Mouse (Mus musculus): ENCODE measurements at regions not wholly inside any gene's neighbourhood (a gene's known extent, or its start where the extent isn't known, plus 50 kb on each side); places are given as distances from the start of the nearest gene placed in this dataset.

DNA sequence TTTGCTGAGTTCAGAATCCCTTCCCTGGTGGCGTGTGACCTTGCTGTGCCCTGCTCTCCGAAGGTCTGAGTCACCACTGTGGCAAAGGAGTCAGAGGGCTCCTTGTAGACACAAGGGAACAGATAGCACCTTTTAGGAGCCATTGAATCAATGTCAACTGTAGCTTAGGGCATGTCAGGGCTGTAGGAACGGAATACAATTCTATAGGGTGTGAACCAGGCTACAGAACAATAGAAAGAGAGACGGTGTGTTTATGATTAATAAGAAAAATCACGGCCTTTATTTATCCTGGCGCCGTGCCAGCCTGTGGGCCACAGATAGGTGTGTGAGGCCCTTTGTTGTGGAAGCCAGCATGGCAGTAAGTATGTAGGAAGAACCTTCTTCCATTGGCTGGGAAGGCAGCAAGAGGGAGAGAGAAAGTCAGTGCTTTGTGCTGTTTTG is 228.4 kb upstream of the Foxq1 start:
- in situ Hi-C loops (cut with MboI, MseI): no loop called here

GRCm38 (mm10) chr13:31328756-31329155 is 227.2 kb upstream of the Foxq1 start:
- in situ Hi-C loops (cut with MboI, MseI): no loop called here

- in situ Hi-C loops (cut with MboI, MseI): no loop called here
Measured at GRCm38 (mm10) chr13:31330731-31331130, 225.2 kb upstream of the Foxq1 start.

DNA sequence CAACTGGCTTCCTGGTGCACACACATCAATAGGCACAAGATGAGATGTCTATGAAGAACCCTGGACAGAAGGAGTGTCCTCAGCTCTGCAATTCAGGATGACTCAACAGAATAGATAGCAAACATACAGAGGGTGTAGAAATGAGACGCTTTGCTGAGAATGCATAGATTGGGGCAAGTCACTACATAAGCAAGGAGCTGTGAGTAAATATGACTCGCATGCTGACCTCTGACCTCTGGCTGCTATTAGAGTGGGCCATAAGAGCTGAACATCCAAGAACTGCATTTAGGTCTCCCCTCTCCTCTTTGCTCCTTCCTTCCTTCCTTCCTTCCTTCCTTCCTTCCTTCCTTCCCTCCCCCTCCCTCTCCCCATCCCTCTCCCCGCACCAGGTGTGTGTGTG is 221.0 kb upstream of the Foxq1 start:
- in situ Hi-C loops (cut with MboI, MseI): no loop called here

DNA sequence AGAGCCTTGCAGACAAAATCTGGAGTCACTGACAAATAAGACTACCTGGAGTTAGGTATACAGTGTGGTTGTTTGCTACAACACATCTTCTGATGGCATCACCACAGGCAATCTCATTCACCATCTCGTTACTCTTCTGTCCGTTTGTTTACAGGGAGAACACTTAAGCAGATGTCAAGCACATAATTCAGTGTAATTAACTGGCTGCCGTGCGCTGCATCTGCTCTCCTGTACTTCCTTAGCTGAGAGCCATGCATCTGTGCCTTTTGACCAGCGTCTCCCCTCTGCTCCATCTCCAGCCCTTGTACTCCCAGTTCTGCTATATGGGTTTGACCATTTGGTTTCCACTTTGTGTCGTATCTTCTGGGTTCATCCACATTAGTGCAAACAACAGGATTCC is 218.3 kb upstream of the Foxq1 start:
- in situ Hi-C loops (cut with MboI, MseI): no loop called here

DNA sequence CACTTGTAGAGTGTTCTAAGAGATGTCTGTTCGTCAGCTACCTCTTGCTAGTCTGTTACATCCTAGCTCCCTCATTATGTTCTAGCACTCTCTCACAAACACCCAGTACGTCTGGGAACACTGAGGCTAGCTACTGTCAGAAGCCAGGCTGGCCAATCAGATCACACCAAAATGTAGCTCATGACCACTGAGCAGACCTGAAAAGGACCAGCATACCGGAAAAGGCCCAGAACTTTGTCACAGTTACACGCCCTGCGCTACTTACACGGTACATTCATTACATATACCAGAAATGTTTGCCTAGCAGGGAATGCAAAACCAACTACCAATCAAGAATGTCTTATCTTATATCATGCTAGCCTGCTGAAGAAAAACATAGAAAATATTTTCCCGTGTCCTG is 216.5 kb upstream of the Foxq1 start:
- in situ Hi-C loops (cut with MboI, MseI): no loop called here

- in situ Hi-C loops (cut with MboI, MseI): loop anchor here in 1 of 2 experiments (10.0 kb wide), 1 partner anchor 445 kb away; no protein-coding TSS in a partner anchor
Measured at GRCm38 (mm10) chr13:31339901-31340300, 216.0 kb upstream of the Foxq1 start.

DNA sequence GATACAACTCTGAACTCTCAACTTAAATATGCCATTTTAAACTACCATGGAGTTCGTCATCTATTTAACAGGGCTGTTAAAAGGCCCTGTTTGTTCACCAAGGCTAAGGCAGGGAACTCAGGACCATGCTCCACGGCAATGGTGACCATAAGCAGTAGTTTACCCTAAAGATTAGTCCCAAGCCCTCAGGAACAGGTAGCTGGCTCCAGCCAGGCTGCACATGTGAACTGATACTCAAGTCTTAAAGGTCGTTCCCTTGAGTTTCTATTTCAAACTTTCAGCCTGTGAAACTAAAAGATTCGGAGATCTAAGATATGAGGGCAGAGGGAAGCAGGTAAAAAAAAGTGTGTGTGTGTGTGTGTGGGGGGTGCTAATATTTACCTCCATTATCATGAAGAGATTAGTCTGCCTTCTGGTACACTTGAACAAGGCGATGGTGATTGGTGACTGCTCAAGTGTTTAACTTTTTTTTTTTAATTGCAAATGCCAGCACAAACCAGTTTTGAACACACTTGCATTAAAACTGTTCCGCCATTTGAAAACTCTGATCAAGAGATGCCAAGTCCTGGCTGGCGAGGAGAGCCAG is 215.5 kb upstream of the Foxq1 start:
- in situ Hi-C loops (cut with MboI, MseI): loop anchor here in 1 of 2 experiments (10.0 kb wide), 1 partner anchor 446 kb away; no protein-coding TSS in a partner anchor

- in situ Hi-C loops (cut with MboI, MseI): loop anchor here in 1 of 2 experiments (10.0 kb wide), 1 partner anchor 447 kb away; no protein-coding TSS in a partner anchor
Measured at GRCm38 (mm10) chr13:31341282-31342100, 214.4 kb upstream of the Foxq1 start.

DNA sequence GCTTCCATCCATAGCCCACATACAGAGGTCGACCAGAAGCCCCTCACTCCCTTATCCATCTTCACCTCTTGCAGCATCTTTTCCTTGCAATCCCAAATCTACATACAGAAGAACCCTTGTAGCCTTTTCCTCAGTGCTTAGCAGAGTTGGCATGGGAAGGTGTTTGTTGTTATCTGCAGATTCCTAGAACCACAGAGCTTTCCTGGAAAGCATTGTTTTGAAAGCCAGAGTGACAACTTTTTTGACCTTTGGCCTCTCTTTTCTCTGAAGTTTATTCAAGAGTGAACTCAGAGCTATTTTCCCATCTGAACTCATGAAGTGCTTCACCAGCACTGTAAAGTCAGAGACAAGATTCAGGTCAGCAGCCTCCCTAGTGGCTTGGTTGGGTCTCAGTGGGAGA is 209.7 kb upstream of the Foxq1 start:
- in situ Hi-C loops (cut with MboI, MseI): loop anchor here in 1 of 2 experiments (10.0 kb wide), 1 partner anchor 451 kb away; no protein-coding TSS in a partner anchor

DNA sequence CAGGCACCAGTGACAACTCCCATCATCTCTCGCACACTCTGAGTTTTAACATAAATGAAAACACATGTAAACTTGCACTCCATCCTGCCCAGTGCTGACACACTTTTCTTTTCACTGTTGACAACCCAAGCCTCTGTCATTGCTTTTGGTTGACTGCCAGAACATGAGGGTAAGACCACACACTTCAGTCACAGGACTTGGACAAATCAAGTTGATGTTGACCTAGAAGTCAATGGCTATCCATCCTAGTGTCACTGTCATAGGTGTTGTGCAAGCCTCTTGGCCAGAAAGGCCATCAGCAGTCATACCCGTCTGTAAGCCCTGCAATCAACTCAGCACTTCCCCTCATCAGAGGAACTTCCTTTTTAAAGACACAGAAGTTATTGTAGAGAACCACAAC is 208.9 kb upstream of the Foxq1 start:
- in situ Hi-C loops (cut with MboI, MseI): loop anchor here in 1 of 2 experiments (10.0 kb wide), 1 partner anchor 452 kb away; no protein-coding TSS in a partner anchor

- in situ Hi-C loops (cut with MboI, MseI): loop anchor here in 1 of 2 experiments (10.0 kb wide), 1 partner anchor 455 kb away; no protein-coding TSS in a partner anchor
Measured at GRCm38 (mm10) chr13:31349671-31350070, 206.3 kb upstream of the Foxq1 start.

- in situ Hi-C loops (cut with MboI, MseI): no loop called here
Measured at GRCm38 (mm10) chr13:31351481-31351880, 204.5 kb upstream of the Foxq1 start.

GRCm38 (mm10) chr13:31352825-31353224 is 203.1 kb upstream of the Foxq1 start:
- in situ Hi-C loops (cut with MboI, MseI): no loop called here

DNA sequence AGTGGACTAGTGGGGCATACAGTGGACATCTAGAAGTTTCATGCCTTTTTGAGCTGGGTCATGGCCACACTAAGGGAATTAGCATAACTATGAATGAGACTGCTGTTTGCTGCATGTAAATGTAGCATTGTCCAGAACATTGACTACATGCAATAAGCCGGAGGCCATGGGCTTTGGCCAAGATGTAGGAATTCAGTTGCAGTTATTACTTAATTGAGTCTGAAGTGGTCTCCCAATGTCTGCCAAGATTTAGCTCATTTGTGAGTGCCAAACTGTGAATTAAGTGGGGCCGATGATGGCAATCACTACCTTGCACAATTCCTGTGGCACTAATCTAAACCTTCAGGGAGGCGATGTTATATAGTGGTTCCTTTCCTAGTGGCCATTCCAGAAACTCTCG is 196.6 kb upstream of the Foxq1 start:
- in situ Hi-C loops (cut with MboI, MseI): loop anchor here in 1 of 2 experiments (5.0 kb wide), 1 partner anchor 68 kb away; no protein-coding TSS in a partner anchor

- in situ Hi-C loops (cut with MboI, MseI): loop anchor here in 1 of 2 experiments (10.0 kb wide), 1 partner anchor 532 kb away; no protein-coding TSS in a partner anchor
Measured at GRCm38 (mm10) chr13:31362386-31362785, 193.5 kb upstream of the Foxq1 start.

DNA sequence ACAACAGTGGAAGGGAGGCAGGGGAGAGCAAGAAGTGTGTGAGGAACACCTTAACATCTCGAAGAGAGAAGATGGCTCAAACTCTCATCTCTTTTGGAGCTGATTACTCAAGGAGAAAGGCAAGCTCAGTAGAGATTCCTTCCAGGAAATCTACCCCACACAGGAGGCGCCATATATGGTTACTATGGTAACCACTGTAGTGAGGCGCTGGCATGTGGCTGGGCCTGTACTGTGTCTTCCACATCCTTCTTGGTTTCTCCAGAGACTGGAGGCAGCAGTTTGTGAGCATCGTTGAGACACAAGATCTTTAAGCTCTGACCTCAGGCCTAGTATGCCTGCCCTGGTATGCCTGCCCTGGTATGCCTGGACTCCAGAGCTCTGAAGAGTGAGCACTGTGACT is 191.6 kb upstream of the Foxq1 start:
- in situ Hi-C loops (cut with MboI, MseI): loop anchor here in 1 of 2 experiments (10.0 kb wide), 1 partner anchor 530 kb away; no protein-coding TSS in a partner anchor

- in situ Hi-C loops (cut with MboI, MseI): loop anchor here (5.0 to 10.0 kb wide), 3 partner anchors 50 to 1000 kb away; no protein-coding TSS in a partner anchor
Measured at GRCm38 (mm10) chr13:31367226-31367625, 188.7 kb upstream of the Foxq1 start.

GRCm38 (mm10) chr13:31369182-31369581 is 186.8 kb upstream of the Foxq1 start:
- in situ Hi-C loops (cut with MboI, MseI): loop anchor here (5.0 to 10.0 kb wide), 3 partner anchors 48 to 998 kb away; no protein-coding TSS in a partner anchor

- in situ Hi-C loops (cut with MboI, MseI): no loop called here
Measured at GRCm38 (mm10) chr13:31370873-31371272, 185.1 kb upstream of the Foxq1 start.

DNA sequence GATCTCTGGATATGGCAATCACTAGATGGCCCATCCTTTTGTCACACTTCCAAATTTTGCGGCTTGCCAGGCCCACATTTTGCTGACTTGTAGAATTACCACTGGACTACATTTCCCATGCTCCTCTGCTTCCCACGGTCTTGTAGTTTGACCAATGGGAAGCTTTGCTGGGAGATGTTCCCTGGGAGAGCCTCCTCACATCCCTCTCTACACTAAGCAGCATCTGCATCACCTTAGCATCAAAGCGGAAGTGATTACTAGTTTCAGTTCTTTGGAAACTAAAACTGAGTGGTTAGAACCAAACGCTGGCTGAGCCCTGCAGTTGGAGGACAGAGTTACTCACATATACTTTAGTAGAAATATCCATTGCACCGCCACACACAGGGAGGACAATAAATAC is 181.9 kb upstream of the Foxq1 start:
- in situ Hi-C loops (cut with MboI, MseI): no loop called here
